ENCODE assay signal across 8 mouse cellular contexts in the genomic region with DNA sequence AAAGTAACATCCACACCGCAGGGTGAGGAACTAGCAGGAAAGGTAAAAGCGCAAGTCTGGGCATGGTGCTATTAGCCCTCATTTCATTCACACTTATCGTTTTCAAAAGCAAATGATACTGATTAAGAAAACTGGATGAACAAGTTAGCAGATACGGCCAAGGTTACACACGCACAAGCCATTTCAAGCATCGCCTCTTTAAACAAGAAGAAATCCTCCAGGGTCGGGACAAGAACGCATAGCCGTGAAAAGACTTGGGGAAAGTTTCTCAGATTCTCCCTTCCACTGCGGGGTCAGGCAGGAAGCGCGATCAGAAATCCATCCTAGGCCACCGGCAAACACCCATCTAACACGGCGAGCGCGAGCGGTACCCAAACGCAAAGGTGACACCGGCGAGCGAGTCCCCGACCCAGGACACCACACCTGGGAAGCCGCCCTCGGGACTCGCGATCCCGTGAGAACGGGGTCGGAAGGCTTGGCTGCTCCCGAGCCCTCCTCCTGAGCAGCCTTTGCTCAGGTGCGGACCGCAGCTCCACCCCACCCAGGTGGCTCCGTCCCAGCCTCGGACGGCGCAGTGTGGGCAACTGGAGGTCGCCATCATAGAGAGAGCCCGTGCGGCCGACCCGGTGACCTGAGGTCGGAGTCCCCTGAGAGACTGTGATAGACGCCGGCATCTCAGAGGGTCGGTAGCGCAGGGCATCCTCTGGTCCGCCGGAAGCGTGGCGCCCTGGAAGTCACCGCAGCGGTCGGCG. TPM values are rescaled to one million over a fixed set of nuclear protein-coding genes. Genes with fewer than 3 reads are reported as not detected.
DNase-seq lines count a peak whose midpoint lies in the region; ATAC-seq and TF ChIP-seq lines count a peak whose summit lies in the region.

No protein-coding gene starts in this region.

- DNase-seq in adrenal gland, postnatal 25 days, result peak; percentile 12
- no peak for DNase-seq in adrenal gland, adult (ENCODE audit: inconsistent age in 2 of 2, low spot score in 1 of 2)
- no peak for DNase-seq in spleen, adult 2 months (ENCODE audit: low read depth in 1 of 2, low spot score in 2 of 2)
- DNase-seq in spleen, postnatal 14 days (ENCODE audit: low spot score in 2 of 2), result no peak
- no peak for DNase-seq in ovary, postnatal 36 days (ENCODE audit: low spot score)
- no peak for DNase-seq in layer of hippocampus, adult 18-20 months (ENCODE audit: low spot score in 2 of 2)

- peaks cover 7% of the 10 kb centered on the region for H3K36me3 ChIP-seq in spleen, adult 2 months (ENCODE audit: control insufficient read depth, insufficient read depth, low read length)
- H3K36me3 ChIP-seq in hindbrain, embryonic 13.5 days, result peaks cover 14% of the 10 kb centered on the region

- H3K9me3 ChIP-seq in hindbrain, embryonic 13.5 days, result no peaks in the 10 kb centered on the region

- no peak for TF ChIP-seq CTCF in spleen, adult 2 months (IDR thresholded peaks at IDR 0.05; ENCODE audit: extremely low read depth, insufficient read depth, insufficient read length, insufficient replicate concordance)

- peak overlapping the region; percentile 95 for H3K4me2 ChIP-seq in hindbrain, embryonic 13.5 days

- peak overlapping the region; percentile 83 for H3K4me3 ChIP-seq in spleen, adult 2 months (ENCODE audit: extremely low read depth, insufficient read depth, insufficient read length)
- H3K4me3 ChIP-seq in hindbrain, embryonic 13.5 days, result peak overlapping the region; percentile 83

- no peaks in the 10 kb centered on the region for H3K4me1 ChIP-seq in spleen, adult 2 months (ENCODE audit: control insufficient read depth, insufficient read depth, insufficient read length)
- H3K4me1 ChIP-seq in hindbrain, embryonic 13.5 days (replicated peaks), result peaks cover 22% of the 10 kb centered on the region

- no peak for TF ChIP-seq POLR2A in spleen, adult 2 months (IDR thresholded peaks at IDR 0.05; ENCODE audit: low read depth, low read length)

- no peaks in the 10 kb centered on the region for H3K27me3 ChIP-seq in spleen, adult 2 months (ENCODE audit: control insufficient read depth, insufficient read depth, low read length)
- no peaks in the 10 kb centered on the region for H3K27me3 ChIP-seq in hindbrain, embryonic 13.5 days

- peak overlapping the region; percentile 28; the same call in 1 of the 2 replicates for H3K27ac ChIP-seq in spleen, adult 2 months (ENCODE audit: insufficient read depth, low read length)
- H3K27ac ChIP-seq in hindbrain, embryonic 13.5 days, result no peak overlapping the region; the same call in 1 of the 2 replicates

- WGBS in spleen, adult 2 months, result 3% methylated on average over 53 of the region's 55 CpGs
- WGBS in hindbrain, embryonic 13.5 days, result 1% methylated on average over 55 of the region's 55 CpGs

- ATAC-seq in hindbrain, embryonic 13.5 days (ENCODE audit: low FRiP score), result no peak; the same call in 1 of the 2 replicates
- ATAC-seq in megakaryocyte-erythroid progenitor cell, adult 5-6 weeks (replicated peaks; ENCODE audit: low FRiP score, low TSS enrichment, poor library complexity, severe bottlenecking), result peak; percentile 10

- peak overlapping the region; percentile 85 for H3K9ac ChIP-seq in hindbrain, embryonic 13.5 days

RNA-seq across cellular contexts. Expression of a gene that starts 0.5 kb away (rescaled TPM):
- 14.0 and 15.4 TPM in 2 replicates for total RNA-seq in adrenal gland, postnatal 25 days (2021)
- 2.1 and 2.2 TPM in 2 replicates for polyA plus RNA-seq in spleen, adult 2 months (2012; rRNA removed)
- 36.8 and 37.0 TPM in 2 replicates for polyA plus RNA-seq in hindbrain, embryonic 13.5 days (2015; fragmentation: Nextera tagmentation; extraction: Ambion mirVana)
- 10.4 and 14.6 TPM in 2 replicates for total RNA-seq in megakaryocyte-erythroid progenitor cell, adult 5-6 weeks (2014; fragmentation: Nextera tagmentation)
- 19.0 and 24.5 TPM in 2 replicates for total RNA-seq in megakaryocyte-erythroid progenitor cell, adult 5-6 weeks (2017)
- total RNA-seq in layer of hippocampus, adult 18-20 months (2021), result 10 to 100 TPM; 14.7 to 16.2 TPM

RNA-seq across cellular contexts. Expression of a gene that starts 0.7 kb away (rescaled TPM):
- total RNA-seq in adrenal gland, postnatal 25 days (2021), result 67.1 and 68.5 TPM in 2 replicates
- 3.9 and 5.0 TPM in 2 replicates for polyA plus RNA-seq in spleen, adult 2 months (2012; rRNA removed)
- 224 and 236 TPM in 2 replicates for polyA plus RNA-seq in hindbrain, embryonic 13.5 days (2015; fragmentation: Nextera tagmentation; extraction: Ambion mirVana)
- total RNA-seq in megakaryocyte-erythroid progenitor cell, adult 5-6 weeks (2014; fragmentation: Nextera tagmentation), result 32.6 and 74.8 TPM in 2 replicates
- 64.3 and 66.2 TPM in 2 replicates for total RNA-seq in megakaryocyte-erythroid progenitor cell, adult 5-6 weeks (2017)
- total RNA-seq in layer of hippocampus, adult 18-20 months (2021), result 10 to 100 TPM; 54.0 to 57.2 TPM
